28 mouse cellular contexts compared by ENCODE assay signal in genomic region chr13:41805138-41805820, GRCm38 (mm10). TPM values are rescaled to one million over a fixed set of nuclear protein-coding genes. Genes with fewer than 3 reads are reported as not detected.
DNase-seq lines count a peak whose midpoint lies in the region; ATAC-seq and TF ChIP-seq lines count a peak whose summit lies in the region.
"Had no signal": no experiment of that assay in that cellular context is flagged by ENCODE, and none has a peak within 500 bp of the region (broad histone marks: within the 10 kb centered on the region; RNA-seq: fewer than 3 reads in every experiment).

No protein-coding gene starts in this region.

- no peak for DNase-seq in layer of hippocampus, adult 18-20 months (ENCODE audit: low spot score in 2 of 2)
- no peak for DNase-seq in spleen, postnatal 14 days (ENCODE audit: low spot score in 2 of 2)
- DNase-seq: adrenal gland, adult 8-10 months; adrenal gland, postnatal 14 days; adrenal gland, postnatal 36 days; B cell, adult 2 months; cerebellum, adult 11 months; cerebellum, adult 18-20 months; cerebellum, adult 8-10 months; cerebellum, adult 9-11 months; cerebellum, postnatal 14 days; cerebellum, postnatal 36 days; embryo, embryonic 11 days had no signal

- no peak for TF ChIP-seq CTCF in bone marrow macrophage, adult 2 months (IDR thresholded peaks at IDR 0.05; ENCODE audit: low read depth, low read length)

- 71% methylated on average over 7 of the region's 7 CpGs for WGBS in intestine, embryonic 16.5 days
- WGBS in intestine, embryonic 15.5 days: 70% methylated on average over 7 of the region's 7 CpGs
- WGBS in macrophage (ENCODE audit: missing documents): 77% methylated on average over 7 of the region's 7 CpGs

- H3K9me3 ChIP-seq in intestine, embryonic 16.5 days (ENCODE audit: control insufficient read depth, low read length): no peaks in the 10 kb centered on the region
- no peaks in the 10 kb centered on the region for H3K9me3 ChIP-seq in intestine, embryonic 15.5 days
- H3K9me3 ChIP-seq: embryonic facial prominence, embryonic 13.5 days; embryonic facial prominence, embryonic 15.5 days; forebrain, embryonic 10.5 days; forebrain, embryonic 12.5 days; G1E had no signal

- no peak overlapping the region for H3K4me2 ChIP-seq in intestine, embryonic 16.5 days (ENCODE audit: low read depth, low read length)
- no peak overlapping the region for H3K4me2 ChIP-seq in intestine, embryonic 15.5 days (replicated peaks)
- H3K4me2 ChIP-seq: embryonic facial prominence, embryonic 13.5 days; embryonic facial prominence, embryonic 15.5 days; forebrain, embryonic 12.5 days had no signal

- ATAC-seq in intestine, embryonic 16.5 days: peak; percentile 70
- no peak for ATAC-seq in intestine, embryonic 15.5 days
- ATAC-seq: activated CD4-positive, CD25-positive, alpha-beta regulatory T cell, adult 4 months; forebrain, embryonic 14.5 days; forebrain, embryonic 16.5 days; Patski had no signal

- no peak overlapping the region for H3K4me3 ChIP-seq in intestine, embryonic 16.5 days (ENCODE audit: low read length)
- no peak overlapping the region for H3K4me3 ChIP-seq in intestine, embryonic 15.5 days (replicated peaks)
- H3K4me3 ChIP-seq in bone marrow macrophage, adult 2 months (ENCODE audit: insufficient read depth, low read length): no peak overlapping the region
- H3K4me3 ChIP-seq in macrophage (ENCODE audit: inconsistent target): no peak overlapping the region
- H3K4me3 ChIP-seq: embryonic facial prominence, embryonic 13.5 days; embryonic facial prominence, embryonic 15.5 days; erythroblast, embryonic 14.5 days; forebrain, embryonic 10.5 days; forebrain, embryonic 12.5 days had no signal

- no peaks in the 10 kb centered on the region for H3K36me3 ChIP-seq in intestine, embryonic 16.5 days (ENCODE audit: control insufficient read depth, insufficient read depth, low read length)
- no peaks in the 10 kb centered on the region for H3K36me3 ChIP-seq in intestine, embryonic 15.5 days
- no peaks in the 10 kb centered on the region for H3K36me3 ChIP-seq in macrophage (ENCODE audit: inconsistent target)
- H3K36me3 ChIP-seq: embryonic facial prominence, embryonic 13.5 days; embryonic facial prominence, embryonic 15.5 days; forebrain, embryonic 10.5 days; forebrain, embryonic 12.5 days; G1E had no signal

- H3K27me3 ChIP-seq in intestine, embryonic 16.5 days (replicated peaks; ENCODE audit: control insufficient read depth, insufficient read depth, low read length): no peaks in the 10 kb centered on the region
- H3K27me3 ChIP-seq in intestine, embryonic 15.5 days (replicated peaks): no peaks in the 10 kb centered on the region
- H3K27me3 ChIP-seq: embryonic facial prominence, embryonic 13.5 days; embryonic facial prominence, embryonic 15.5 days; forebrain, embryonic 12.5 days; Patski had no signal

- peaks cover 3% of the 10 kb centered on the region; the same call in 1 of the 2 replicates for H3K4me1 ChIP-seq in intestine, embryonic 16.5 days (ENCODE audit: control insufficient read depth, insufficient read depth, low read length)
- H3K4me1 ChIP-seq in intestine, embryonic 15.5 days (replicated peaks): no peaks in the 10 kb centered on the region
- H3K4me1 ChIP-seq in bone marrow macrophage, adult 2 months (ENCODE audit: control insufficient read depth, insufficient read depth, low read length): peaks cover 43% of the 10 kb centered on the region

- H3K9ac ChIP-seq in intestine, embryonic 16.5 days (ENCODE audit: low read depth, low read length): no peak overlapping the region
- no peak overlapping the region for H3K9ac ChIP-seq in intestine, embryonic 15.5 days
- H3K9ac ChIP-seq: embryonic facial prominence, embryonic 13.5 days; embryonic facial prominence, embryonic 15.5 days; forebrain, embryonic 12.5 days had no signal

- TF ChIP-seq POLR2A in bone marrow macrophage, adult 2 months (IDR thresholded peaks at IDR 0.05; ENCODE audit: borderline replicate concordance, low read depth, low read length): no peak

- no peaks in the 10 kb centered on the region for H3K79me2 ChIP-seq in macrophage (ENCODE audit: inconsistent target)

- no peak overlapping the region for H3K27ac ChIP-seq in intestine, embryonic 16.5 days (ENCODE audit: low read length)
- H3K27ac ChIP-seq in intestine, embryonic 15.5 days: no peak overlapping the region
- H3K27ac ChIP-seq in bone marrow macrophage, adult 2 months (ENCODE audit: insufficient read depth, low read depth, low read length): peak overlapping the region; percentile 57
- H3K27ac ChIP-seq in macrophage: peak overlapping the region; percentile 43; the same call in 1 of the 2 replicates
- H3K27ac ChIP-seq: embryonic facial prominence, embryonic 13.5 days; embryonic facial prominence, embryonic 15.5 days; forebrain, embryonic 10.5 days; forebrain, embryonic 12.5 days had no signal

RNA-seq across cellular contexts. Expression of gene Adtrp, which starts 42.2 kb away (rescaled TPM):
- polyA plus RNA-seq in intestine, embryonic 16.5 days (2015; fragmentation: Nextera tagmentation; extraction: Ambion mirVana): 21.5 and 32.5 TPM in 2 replicates
- 8.7 and 10.0 TPM in 2 replicates for polyA plus RNA-seq in intestine, embryonic 15.5 days (2015; fragmentation: Nextera tagmentation; extraction: Ambion mirVana)
- polyA plus RNA-seq in bone marrow macrophage, adult 2 months (2012; ENCODE audit: insufficient read depth, insufficient read length, missing spikeins): not detected in 2 replicates
- not detected for total RNA-seq in macrophage (2018; cell fraction: chromatin; rRNA removed)
- under 1 TPM in 2 of 26 experiments, not detected in 24; 0.15 to 0.31 TPM for total RNA-seq in macrophage (2018; cell fraction: cytosol; rRNA removed)
- not detected for total RNA-seq in macrophage (2018; cell fraction: nucleus; rRNA removed)
- 0.57 TPM in 1 of 3 replicates, not detected in the others for polyA plus RNA-seq in macrophage (2018)
- under 1 TPM in 1 of 2 experiments, not detected in 1; 0.40 TPM for total RNA-seq in layer of hippocampus, adult 18-20 months (2021)
- total RNA-seq: common myeloid progenitor, adult 5-6 weeks; G1E had no signal
- polyA plus RNA-seq: erythroblast, embryonic 14.5 days; forebrain, embryonic 10.5 days; forebrain, embryonic 14.5 days; forebrain, embryonic 16.5 days; G1E; Patski had no signal

Comparison
In these comparisons a context has a peak if more than half of its experiments do, and no peak if none do; other contexts are left out.
1. H3K27ac ChIP-seq: peak in bone marrow macrophage, adult 2 months (single experiment) and macrophage (single experiment); none in intestine, embryonic 16.5 days (single experiment) and intestine, embryonic 15.5 days (single experiment).